Mouse (Mus musculus) telencephalon, adult 2 months (tissue): ENCODE measurements around the gene Snrnp27.

Experiments
- DNase-seq: peaks from one replicate; pipeline ENCODE4 v3.0.0-alpha.2; 2011; ENCODE audit warnings: low read depth, low spot score

Snrnp27 gene

DNA sequence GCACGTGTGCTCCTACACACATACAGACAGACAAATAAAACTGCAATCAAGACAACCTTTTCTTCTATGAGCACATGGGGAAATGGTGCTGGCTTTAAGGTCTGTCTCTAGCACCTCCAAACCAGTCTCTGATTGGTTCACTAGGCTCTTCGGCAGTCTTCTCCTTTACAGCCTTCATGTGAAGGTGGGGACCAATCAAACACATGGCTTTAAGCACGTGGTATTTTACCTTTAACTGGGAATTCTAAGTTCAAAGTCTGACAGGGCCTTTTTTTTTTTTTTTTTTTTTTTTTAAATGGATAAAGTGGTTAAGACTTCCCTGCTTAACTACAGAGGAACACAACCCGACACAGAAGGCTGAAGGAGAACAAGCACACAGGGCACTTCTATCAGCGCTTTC, 19.2 kb downstream of the Snrnp27 start:
- no peak for DNase-seq

DNA sequence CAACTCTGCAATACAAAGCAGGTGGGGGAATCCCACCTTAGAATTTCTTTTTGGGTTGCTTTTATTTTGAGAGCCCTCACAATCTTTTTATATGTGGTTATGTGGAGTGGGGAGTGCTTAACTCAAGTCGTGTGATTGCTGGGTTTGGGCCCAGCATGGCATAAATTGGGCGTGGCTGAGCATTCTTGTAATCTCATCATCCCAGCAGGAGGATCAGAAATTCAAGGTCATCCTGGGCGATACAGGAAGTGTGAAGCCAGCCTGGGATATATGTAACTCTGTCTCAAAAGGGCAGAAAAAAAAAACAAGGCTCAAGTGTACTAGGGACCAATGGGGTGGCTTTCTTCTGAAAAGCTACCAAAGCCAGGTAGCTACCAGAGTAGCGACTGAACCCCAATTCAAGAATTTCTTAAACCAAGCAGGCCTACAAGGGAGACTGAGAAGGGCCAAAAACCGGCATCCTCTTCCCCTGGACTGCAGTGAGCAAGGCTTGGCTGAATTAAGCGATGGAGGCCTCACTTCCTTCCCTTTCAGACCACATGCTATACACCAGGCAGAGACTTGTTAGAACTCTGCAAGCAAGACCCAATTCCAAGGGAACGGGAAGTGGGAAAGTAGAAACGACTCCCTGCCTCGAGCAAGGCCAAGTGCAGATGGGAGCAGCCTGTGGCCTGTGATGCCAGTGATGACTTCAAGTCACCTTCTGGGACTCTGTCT, 24.0 kb downstream of the Snrnp27 start:
- DNase-seq, result no peak

DNA sequence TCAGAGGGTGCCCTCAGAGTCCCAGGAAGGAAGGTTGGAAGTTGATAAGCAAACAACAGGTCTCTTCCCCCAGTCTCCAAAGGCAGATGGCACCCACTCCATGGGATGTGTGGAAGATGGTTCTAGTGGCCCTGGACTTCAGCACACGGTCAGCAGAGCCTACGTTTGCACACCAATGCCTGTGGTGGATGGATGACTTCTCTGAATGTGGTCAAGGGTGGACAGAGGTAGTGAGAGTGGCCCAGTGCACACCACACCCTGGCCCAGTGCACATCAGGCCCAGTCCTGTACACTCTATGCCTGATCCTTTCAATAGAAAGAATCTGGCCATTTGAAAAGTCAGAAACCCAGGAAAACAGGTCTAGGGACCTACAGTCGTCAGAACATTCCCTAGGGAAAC, 25.8 kb downstream of the Snrnp27 start:
- DNase-seq, result no peak

DNA sequence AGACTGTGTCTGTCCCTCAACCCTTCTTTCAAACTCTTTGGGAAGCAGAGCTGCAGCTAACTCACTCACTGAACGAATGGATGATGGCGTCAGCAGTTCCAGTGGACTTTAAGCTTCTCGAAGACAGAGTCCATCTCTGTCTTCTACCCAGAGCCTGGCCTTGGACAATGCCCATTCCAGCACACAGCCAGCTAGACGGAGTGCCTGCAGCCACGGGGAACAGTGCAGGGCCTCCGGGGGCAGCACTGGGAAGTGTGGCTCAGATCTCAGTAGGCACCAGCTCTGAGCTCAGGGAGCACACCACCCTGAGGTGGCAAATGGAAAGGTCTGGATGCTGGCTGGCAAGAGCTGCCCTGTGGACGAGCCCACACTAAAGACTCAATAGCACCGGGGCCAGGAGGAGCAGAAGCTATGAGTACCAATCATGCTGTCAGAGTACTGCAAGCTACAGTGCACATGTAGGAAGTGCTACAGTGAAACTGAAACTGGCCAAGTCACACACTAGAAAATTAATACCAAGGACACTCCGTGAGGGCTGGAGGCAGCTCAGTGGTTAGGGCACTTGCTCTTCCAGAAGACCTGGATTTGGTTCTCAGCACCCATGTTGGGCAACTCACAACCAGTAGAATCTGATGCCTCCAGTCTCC, 29.9 kb downstream of the Snrnp27 start:
- no peak for DNase-seq

DNA sequence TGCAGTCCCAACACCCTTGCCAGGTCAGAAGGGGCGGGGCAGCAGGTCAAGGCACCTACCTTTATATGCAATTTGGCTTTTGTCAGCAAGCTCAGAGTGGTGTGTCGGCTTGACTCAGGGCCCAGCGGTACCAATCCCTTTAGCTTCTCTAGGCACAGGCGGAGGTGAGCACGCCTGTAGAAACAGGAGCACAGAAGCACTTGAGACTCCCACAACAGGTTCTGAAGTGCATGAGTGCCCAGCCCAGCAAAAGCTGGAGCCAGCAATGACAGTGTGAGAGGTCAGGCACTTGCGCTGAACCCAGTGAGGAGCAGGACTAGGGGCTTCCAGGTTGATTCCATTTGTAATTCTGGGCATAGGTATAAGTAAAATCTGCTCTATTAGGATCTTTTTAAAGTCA, 31.3 kb downstream of the Snrnp27 start:
- no peak for DNase-seq

DNA sequence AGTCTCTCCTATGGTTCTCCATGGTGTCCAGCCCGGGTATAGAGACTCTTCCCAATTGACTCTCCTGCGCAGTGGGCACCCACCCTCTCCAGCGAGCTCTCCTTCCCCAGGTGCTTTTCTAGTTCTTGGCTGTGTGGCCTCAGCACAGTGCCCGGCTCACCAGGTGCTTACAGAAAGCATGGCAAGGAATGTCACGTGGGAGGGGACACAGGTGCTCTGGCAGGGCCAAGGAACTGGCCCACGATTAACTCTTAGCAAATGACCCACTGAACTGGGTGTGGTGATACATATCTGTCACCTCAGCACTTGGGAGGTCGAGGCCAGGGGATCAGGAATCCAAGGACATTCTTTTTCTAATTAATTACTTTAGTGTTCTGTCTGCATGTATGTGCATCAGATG, 38.2 kb downstream of the Snrnp27 start:
- DNase-seq, result no peak

DNA sequence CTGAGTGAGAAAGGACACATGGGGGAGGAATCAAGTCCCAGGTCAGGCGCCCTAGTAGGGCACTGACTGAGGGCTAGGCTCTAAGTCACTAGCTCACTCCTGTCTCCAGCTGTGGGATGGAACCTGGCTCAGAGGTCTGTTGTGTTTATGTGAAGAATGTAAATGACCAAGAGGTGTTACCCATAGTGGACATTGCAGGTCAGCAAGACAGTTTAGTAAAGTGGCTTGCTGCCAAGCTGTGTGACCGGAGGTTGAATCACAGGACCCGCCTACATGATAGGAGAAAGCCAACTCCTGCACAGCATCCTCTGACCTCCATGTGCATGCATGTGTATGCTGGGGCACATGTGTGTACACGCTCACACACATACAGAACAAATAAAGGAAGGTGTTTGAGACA, 38.8 kb downstream of the Snrnp27 start:
- DNase-seq, result no peak

DNA sequence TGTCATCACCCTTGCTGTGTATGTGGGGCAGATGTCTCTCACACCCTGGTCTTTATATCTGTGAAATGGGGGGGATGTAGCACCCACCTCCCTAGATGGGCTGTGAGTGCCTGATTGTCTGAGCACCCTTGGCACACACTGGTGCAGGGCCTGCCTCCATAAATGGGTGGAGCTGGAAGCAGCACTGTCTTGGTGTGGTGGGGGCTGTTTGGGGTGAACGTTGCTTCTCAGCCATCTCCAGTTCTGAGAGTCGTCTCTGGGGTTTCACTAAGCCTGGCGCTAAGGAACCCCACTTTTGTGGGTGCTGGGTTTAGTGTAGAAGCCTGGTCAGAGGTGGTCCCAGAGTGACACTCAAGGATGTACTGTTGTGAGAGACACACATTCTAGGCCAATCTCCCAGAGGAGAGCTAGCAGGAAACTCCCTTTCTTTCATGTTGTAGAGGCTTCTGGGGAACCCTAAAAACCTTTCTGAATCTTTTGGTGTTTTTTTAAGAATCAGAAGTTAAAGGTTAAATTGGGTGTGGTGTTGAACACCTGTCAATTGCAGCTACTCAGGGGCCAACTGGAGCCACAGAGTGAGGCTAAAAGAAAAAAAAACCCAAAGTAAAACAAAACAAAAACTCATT, 39.4 kb downstream of the Snrnp27 start:
- DNase-seq, result no peak

DNA sequence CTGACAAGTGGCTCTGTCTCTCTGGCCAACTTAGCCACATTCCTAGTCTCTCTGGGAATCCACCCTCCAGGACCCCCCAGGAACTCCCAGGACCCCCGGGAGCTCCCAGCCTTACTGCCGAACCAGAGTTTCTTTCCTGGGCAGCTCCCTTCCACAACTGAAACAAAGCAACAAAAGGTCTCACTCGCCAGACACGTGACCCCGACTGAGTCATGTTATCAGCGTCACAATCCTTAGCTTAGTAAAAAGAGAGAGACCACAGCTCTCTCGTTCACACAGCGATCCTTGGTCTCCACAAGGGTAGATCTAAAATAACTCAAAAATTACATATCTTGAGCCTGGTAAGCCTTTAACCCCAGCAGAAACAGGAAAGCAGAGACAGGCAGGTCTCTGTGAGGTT, 42.6 kb downstream of the Snrnp27 start:
- no peak for DNase-seq

DNA sequence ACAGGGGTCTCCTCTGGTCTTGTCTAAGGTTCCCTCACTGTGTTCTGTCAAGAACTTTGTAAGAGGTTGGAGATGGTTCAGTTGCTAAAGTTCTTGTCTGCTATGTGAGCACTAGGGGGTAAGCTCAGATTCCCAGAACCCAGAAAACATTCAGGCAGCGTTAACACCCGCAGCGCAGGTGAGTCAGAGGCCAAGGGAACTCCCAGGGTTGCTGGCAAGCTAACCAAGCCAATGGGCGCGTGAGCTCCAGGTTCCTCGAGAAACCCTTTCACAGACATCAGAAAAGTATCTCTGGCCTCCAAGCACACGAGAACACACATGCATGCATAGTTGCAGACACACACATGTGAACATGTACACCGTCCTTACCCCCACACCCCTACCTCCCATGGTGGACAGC, 43.5 kb downstream of the Snrnp27 start:
- no peak for DNase-seq

DNA sequence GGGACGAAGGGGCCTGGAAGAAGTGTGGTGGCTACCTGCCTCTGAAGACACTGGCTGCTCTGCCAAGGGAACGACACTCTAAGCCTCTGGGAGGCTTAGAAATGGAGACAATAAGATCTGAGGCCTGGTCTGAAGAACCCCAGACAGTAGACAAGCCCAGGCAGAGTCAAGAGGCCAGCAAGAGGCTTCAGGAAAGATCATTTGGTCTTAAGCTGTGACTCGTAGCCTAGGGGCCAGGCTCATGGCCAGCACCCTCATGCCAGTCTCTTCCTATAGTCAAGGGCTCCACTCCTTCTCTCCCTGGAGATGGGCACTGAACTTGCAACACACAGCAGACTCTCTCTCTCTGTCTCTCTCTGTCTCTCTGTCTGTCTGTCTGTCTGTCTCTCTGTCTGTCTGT, 44.2 kb downstream of the Snrnp27 start:
- no peak for DNase-seq

DNA sequence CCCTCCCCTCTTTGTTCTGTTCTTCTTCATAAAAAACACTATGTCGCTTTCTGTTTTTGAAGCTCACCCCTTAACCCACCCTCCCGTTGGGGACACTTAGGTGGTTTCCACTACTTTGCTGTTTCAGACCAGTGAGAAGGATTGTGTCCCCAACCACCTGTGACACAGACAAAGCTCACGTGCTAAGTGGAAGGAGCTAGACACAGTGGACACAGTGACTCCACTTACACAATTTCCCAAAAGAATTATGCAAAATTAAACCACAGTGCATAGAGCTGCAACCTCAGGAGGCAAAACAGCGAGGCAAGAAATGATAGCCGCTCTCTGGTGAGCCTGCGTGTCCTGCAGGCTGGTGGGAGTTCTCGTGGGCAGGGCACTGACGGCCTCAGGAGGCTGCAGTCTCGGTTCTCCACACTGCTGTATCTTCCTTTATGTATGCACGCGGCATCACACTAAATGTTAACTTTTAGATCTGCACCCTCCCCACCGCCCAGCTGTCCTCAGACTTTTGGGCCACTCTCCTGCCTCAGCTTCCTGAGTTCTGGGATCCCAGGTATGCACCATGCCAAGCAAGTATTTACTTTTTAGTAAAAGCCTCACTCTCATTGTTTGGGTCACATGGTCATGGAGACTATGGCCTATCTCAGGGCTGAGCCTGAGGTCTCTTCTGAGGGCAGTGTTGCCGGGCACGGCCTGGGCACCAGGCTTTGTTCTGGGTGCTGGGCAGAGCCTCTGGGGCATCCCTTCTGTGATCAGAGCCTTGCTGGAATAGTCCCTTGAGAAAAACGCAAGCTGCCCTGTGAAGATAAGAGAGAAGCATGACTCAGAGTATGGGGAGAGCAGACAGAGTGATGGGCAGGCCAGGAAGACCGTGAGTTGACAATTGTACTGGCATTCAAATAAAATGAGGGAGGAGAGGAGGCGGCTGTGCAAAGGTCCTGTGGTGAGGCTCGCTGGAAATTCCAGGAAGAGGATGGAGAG, 44.9 kb downstream of the Snrnp27 start:
- DNase-seq, result no peak

DNA sequence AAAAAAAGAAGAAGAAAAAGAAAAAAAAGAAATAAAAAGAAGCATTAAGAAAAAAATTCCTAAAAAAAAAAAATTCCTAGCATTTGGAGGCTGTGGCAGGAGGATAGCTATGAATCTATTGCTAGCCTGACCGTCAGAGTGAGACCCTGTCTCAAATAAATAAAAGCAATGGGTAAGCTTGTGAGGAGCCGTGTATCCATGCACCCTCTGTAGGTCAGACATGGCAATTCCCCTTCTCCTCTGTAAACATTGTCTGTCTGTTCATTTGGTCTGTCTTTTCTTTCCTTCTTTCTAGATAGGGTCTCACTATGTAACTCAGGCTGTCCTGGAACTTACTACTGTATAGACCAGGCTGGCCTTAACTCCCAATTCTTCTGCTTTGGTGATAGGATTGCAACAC, 45.9 kb downstream of the Snrnp27 start:
- DNase-seq, result no peak

DNA sequence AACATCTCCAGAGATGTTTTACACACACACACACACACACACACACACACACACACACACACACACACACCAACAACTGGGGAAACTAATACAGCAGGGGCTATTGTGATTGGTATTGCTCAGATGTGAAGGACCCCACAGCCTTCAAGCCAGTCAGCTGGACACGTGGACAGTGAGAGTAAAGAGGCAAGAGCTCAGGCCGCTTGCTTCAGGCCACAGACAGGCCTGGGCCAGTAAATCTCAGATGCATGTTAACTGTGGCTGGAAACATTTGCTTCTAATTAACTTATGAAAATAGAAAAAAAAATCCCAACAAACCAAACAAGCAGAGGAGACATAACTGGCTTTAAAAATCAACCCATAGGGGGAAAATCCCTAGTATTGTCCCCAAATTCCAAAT, 46.5 kb downstream of the Snrnp27 start:
- DNase-seq, result no peak

DNA sequence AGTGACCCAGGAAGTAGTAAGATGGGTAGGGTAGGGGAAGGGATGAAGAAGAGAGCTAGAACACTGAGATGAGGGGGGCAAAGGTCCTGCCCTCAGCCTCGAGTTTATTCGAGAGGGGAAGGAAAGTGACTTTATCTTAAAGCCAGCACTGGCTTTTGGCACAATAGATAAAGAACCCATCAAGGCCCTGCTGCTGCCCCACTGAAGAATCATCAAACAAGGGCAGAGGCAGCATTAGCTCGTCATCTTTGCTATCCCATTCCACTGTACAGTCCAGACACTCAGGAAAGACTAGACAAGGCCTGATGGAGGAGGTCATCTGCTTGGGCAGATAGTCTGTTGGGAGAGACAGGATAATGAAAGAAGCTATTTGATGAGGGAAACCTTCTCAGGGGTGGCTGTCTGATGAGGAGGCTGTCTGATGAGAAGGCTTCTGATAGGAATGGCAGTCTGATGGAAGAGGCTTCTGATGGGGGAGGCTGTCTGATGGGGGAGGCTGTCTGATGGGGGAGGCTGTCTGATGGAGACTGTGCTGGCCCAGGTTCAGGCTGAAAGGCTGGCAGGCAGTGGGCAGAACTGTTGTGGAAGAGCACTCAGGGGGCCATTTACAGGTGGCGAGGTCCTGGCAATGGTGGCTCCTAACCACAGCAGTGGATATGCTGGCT, 47.0 kb downstream of the Snrnp27 start:
- DNase-seq, result no peak

DNA sequence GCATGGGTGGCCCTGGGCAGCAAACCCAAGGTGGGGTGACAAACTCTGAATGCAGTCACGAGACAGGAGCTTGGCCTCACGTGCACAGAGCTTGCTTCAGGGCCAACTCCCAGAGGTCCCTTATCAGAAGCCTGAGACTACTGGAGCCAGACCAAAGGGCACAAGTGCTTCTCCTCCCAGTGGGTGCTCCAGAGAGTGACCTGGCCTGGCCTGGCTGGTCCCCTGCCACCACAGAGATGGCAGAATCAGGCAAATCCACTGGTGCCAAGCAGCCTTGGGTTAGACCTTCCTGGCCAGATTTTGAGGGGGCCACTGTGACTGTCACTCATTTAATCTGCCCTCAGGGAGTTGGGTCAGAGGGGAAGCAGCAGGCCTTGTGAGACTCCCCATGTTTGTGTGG, 47.8 kb downstream of the Snrnp27 start:
- DNase-seq, result no peak

DNA sequence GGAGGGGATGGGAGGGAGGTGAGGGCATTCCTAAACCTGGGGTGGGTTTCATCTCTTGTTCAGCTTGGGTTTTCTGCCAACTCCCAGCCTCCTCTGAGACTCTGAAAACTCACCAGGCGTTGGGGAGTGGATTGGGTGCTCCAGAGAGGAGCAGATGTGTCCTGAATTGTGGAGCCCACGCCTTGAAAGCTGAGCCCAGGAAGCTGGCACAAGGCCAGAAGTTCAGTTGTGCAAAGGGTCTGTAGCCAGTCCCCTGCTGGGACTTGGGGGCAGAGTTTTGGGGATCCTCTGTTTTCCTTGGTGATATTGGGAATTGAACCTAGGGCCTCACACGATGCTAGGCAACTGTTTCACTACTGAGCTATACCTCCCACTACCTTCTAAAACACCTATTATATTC, 54.2 kb downstream of the Snrnp27 start:
- DNase-seq, result no peak

DNA sequence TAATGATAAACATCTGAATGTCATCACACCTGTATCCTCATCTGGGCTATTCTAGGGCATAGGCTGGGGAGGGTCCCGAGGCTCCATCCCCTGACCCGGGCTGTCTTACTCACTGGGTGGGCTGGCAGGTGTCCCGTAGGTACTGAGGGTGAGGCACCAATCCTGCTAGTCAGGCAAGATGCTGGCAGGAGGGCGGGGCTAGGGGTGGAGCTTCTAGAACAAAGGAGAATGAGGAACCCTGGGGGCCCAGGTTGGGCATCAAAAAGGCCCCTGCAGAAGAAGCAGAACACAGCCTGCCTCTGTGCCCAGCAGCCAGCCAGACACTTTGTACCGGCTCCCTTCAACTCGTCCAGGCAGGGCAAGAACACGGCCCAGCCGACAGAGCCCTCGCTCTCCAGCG, 56.4 kb downstream of the Snrnp27 start, which contains the start of gene Asprv1:
Gene Asprv1, plus strand, starts transcription at position 219 of the 400 bp plus-strand sequence.
- no peak for DNase-seq
